Mouse (Mus musculus): ENCODE measurements at regions not wholly inside any gene's neighbourhood (a gene's known extent, or its start where the extent isn't known, plus 50 kb on each side); places are given as distances from the start of the nearest gene placed in this dataset.

DNA sequence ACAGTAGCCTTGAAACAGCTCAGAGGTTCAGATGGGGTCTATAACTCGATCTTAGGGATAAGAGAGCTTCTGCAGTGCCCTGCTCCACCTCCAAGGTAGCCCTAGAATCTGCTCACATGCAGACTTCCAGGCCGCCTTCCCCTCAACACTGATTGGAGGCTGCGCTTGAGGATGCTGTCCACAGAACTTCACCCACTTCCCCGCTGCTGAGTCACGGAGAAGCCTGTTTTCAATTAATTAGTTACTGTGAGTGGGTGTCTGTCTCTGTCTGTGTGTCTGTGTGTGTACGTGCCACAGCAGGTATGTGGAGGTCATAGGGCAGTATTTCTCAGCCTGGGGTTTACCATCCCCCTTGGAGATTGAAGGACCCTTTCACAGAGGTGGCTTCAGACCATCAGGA is 128.2 kb downstream of the Asb1 start:
- Histone ChIP-seq H3K4me3 (replicated peaks; ENCODE audit: low read depth, low read length) (no peak overlapping the region), H3K4me1 (replicated peaks; ENCODE audit: insufficient read depth, low read length) (0 out of 2 replicates have a peak, but pooled peaks cover 7% of the 10 kb centered on the region), H3K9ac (ENCODE audit: low read depth, low read length) (no peak overlapping the region), H3K4me2 (ENCODE audit: low read length) (no peak overlapping the region), H3K27ac (no peak overlapping the region), H3K9me3 (replicated peaks; ENCODE audit: low read length) (no peaks in the 10 kb centered on the region), H3K36me3 (ENCODE audit: insufficient read depth, low read length) (no peaks in the 10 kb centered on the region), H3K27me3 (ENCODE audit: insufficient read depth, low read length) (no peaks in the 10 kb centered on the region)
- no peak for TF ChIP-seq CTCF (IDR thresholded peaks at IDR 0.05; ENCODE audit: low read depth)
- 58% methylated on average over 6 of the region's 6 CpGs for WGBS
- no peak for ATAC-seq (replicated peaks; ENCODE audit: low FRiP score, low read depth)
- DNase-seq (ENCODE audit: low spot score), result no peak

DNA sequence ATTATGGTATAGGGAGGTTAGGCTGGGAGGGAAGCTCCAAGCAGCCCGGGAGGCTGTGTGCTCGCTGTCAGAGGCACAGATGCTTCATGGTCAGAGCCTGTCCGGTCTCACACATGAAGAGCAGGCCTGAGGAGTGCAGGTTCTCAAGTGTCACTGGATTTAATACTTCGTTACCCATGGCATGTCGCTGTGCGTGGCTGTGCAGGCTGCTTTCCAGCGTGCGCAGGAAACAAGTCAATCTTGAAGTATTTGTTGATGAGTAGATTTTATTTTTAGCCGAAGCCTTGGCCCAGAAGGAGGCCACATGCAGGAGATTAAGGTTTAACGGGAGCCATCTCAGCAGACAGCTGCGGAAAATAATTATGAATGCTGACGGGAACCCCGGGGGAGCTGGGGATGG is 130.3 kb upstream of the Twist2 start:
- no peak overlapping the region for H3K4me2 ChIP-seq (ENCODE audit: low read length)
- H3K9me3 ChIP-seq (replicated peaks; ENCODE audit: low read length), result no peaks in the 10 kb centered on the region
- DNase-seq (ENCODE audit: low spot score) (peak; percentile 64), ATAC-seq (replicated peaks; ENCODE audit: low FRiP score, low read depth) (0 out of 2 replicates have a peak, but pooled peaks have one; percentile 33)
- H3K27ac ChIP-seq, result no peak overlapping the region
- H3K4me3 ChIP-seq (replicated peaks; ENCODE audit: low read depth, low read length), result no peak overlapping the region
- no peak for TF ChIP-seq CTCF (IDR thresholded peaks at IDR 0.05; ENCODE audit: low read depth)
- H3K27me3 ChIP-seq (ENCODE audit: insufficient read depth, low read length), result no peaks in the 10 kb centered on the region
- 21% methylated on average over 13 of the region's 13 CpGs for WGBS
- no peak overlapping the region for H3K9ac ChIP-seq (ENCODE audit: low read depth, low read length)
- 0 out of 2 replicates have a peak, but pooled peaks cover 7% of the 10 kb centered on the region for H3K4me1 ChIP-seq (replicated peaks; ENCODE audit: insufficient read depth, low read length)
- H3K36me3 ChIP-seq (ENCODE audit: insufficient read depth, low read length), result no peaks in the 10 kb centered on the region

DNA sequence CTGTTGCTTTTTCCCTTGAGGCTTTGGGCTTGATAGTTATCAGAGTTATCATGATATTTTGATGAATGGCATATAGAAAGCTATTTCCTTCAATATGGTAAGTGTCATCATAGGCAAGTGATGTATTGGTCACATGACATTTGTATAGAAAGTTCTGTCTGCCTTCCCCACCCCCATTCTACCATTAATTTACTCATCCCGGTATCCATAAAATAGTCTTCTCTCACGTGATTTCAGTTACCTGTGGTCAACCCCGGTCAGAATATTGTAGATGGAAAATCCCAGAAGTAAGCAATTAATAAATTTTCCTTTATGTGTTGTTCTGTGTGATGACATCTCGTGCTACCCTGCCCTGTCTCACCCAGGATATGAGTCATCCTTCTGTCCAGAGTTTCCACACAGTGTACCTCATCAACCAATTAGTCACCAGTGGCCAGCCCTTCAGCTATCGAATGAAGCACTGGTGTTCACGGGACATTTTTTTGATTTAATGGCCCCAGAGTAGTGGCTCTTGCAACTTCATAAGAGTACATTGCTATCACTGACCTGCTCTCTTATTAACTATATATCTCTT is 127.1 kb upstream of the Twist2 start:
- Histone ChIP-seq H3K4me1 (replicated peaks; ENCODE audit: insufficient read depth, low read length) (0 out of 2 replicates have a peak, but pooled peaks cover 7% of the 10 kb centered on the region), H3K36me3 (ENCODE audit: insufficient read depth, low read length) (no peaks in the 10 kb centered on the region), H3K27ac (no peak overlapping the region), H3K9me3 (replicated peaks; ENCODE audit: low read length) (no peaks in the 10 kb centered on the region), H3K4me3 (replicated peaks; ENCODE audit: low read depth, low read length) (no peak overlapping the region), H3K27me3 (ENCODE audit: insufficient read depth, low read length) (no peaks in the 10 kb centered on the region), H3K4me2 (ENCODE audit: low read length) (no peak overlapping the region), H3K9ac (ENCODE audit: low read depth, low read length) (no peak overlapping the region)
- ATAC-seq (replicated peaks; ENCODE audit: low FRiP score, low read depth), result no peak
- no peak for TF ChIP-seq CTCF (IDR thresholded peaks at IDR 0.05; ENCODE audit: low read depth)
- 85% methylated on average over 6 of the region's 6 CpGs for WGBS
- DNase-seq (ENCODE audit: low spot score), result no peak

DNA sequence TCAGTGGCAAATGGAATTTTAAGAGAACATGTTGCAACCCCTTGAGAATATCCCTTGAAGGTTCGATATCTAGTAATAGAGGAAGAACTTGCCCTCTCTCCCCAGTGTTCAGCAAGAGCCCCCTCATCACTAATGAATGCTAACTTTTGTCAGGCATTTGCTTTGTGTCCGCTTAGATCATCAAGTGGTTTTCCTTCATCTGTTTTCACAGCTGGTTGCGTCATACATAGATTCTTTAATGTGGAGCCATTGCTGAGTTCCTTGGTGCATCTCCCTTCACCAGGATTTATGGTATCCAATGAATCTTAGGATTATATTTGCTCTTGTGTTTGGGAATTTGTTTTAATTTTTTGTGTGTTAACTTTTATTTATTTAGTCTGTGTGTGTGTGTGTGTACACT is 124.2 kb upstream of the Twist2 start:
- peak; percentile 28 for DNase-seq (ENCODE audit: low spot score)
- ATAC-seq (replicated peaks; ENCODE audit: low FRiP score, low read depth), result no peak
- no peak for TF ChIP-seq CTCF (IDR thresholded peaks at IDR 0.05; ENCODE audit: low read depth)

DNA sequence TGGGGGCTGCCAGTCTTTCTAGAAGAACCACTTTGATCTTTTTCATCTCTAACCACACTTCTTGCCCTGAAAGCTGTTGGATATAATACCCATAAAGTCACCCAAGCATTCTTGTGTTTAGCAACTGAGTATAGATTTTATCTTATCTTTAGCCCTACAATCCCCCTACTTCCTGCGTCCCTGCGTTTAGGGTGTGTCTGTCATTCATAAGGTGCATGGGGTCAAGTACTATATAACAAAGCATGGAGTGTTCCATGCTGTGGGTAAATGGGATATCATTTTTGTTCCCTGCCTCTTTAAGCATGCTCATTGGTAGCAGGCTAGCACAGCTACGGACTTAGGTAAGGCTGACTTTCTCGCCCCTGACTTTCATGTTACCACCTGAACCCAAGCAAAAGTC is 122.5 kb upstream of the Twist2 start:
- H3K27ac ChIP-seq, result no peak overlapping the region
- H3K4me2 ChIP-seq (ENCODE audit: low read length), result no peak overlapping the region
- no peaks in the 10 kb centered on the region for H3K36me3 ChIP-seq (ENCODE audit: insufficient read depth, low read length)
- ATAC-seq (replicated peaks; ENCODE audit: low FRiP score, low read depth) (no peak), DNase-seq (ENCODE audit: low spot score) (no peak)
- no peak overlapping the region for H3K9ac ChIP-seq (ENCODE audit: low read depth, low read length)
- no peak overlapping the region for H3K4me3 ChIP-seq (replicated peaks; ENCODE audit: low read depth, low read length)
- no peak for TF ChIP-seq CTCF (IDR thresholded peaks at IDR 0.05; ENCODE audit: low read depth)
- H3K9me3 ChIP-seq (replicated peaks; ENCODE audit: low read length), result no peaks in the 10 kb centered on the region
- H3K4me1 ChIP-seq (replicated peaks; ENCODE audit: insufficient read depth, low read length), result no peaks in the 10 kb centered on the region
- no peaks in the 10 kb centered on the region for H3K27me3 ChIP-seq (ENCODE audit: insufficient read depth, low read length)
- 54% methylated on average over 4 of the region's 4 CpGs for WGBS

More for the DNA sequence above, 124.2 kb upstream of the Twist2 start:
- H3K9ac ChIP-seq (ENCODE audit: low read depth, low read length), result no peak overlapping the region
- 67% methylated on average over 3 of the region's 3 CpGs for WGBS
- H3K27me3 ChIP-seq (ENCODE audit: insufficient read depth, low read length), result no peaks in the 10 kb centered on the region
- H3K36me3 ChIP-seq (ENCODE audit: insufficient read depth, low read length), result no peaks in the 10 kb centered on the region
- H3K9me3 ChIP-seq (replicated peaks; ENCODE audit: low read length), result no peaks in the 10 kb centered on the region
- no peak overlapping the region for H3K4me2 ChIP-seq (ENCODE audit: low read length)
- no peak overlapping the region for H3K27ac ChIP-seq
- H3K4me1 ChIP-seq (replicated peaks; ENCODE audit: insufficient read depth, low read length), result no peaks in the 10 kb centered on the region
- H3K4me3 ChIP-seq (replicated peaks; ENCODE audit: low read depth, low read length), result no peak overlapping the region

DNA sequence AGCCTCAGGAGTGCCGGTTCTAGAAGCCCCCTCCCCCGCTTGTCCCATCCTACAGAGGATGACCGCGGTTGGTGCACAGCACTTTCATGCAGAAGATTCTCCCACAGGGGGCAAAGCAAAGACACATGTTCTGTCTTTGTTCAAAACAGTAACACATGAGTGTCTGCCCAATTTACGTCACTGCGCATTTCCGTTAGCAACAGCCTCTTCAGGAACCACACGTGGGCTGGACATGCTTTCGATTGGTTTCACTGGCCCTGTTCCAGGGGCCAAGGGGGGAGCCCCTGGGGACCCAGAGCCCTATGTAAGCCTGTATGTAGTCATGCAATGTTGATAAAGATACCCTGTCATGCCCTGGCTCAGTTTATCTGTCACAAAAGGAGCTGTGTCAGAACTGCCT is 116.2 kb upstream of the Twist2 start:
- 54% methylated on average over 9 of the region's 9 CpGs for WGBS
- Histone ChIP-seq H3K9ac (ENCODE audit: low read depth, low read length) (no peak overlapping the region), H3K36me3 (ENCODE audit: insufficient read depth, low read length) (no peaks in the 10 kb centered on the region), H3K4me2 (ENCODE audit: low read length) (no peak overlapping the region), H3K27ac (no peak overlapping the region), H3K4me1 (replicated peaks; ENCODE audit: insufficient read depth, low read length) (0 out of 2 replicates have a peak, but pooled peaks cover 5% of the 10 kb centered on the region), H3K4me3 (replicated peaks; ENCODE audit: low read depth, low read length) (no peak overlapping the region), H3K9me3 (replicated peaks; ENCODE audit: low read length) (no peaks in the 10 kb centered on the region), H3K27me3 (ENCODE audit: insufficient read depth, low read length) (no peaks in the 10 kb centered on the region)
- no peak for ATAC-seq (replicated peaks; ENCODE audit: low FRiP score, low read depth)
- DNase-seq (ENCODE audit: low spot score), result no peak
- no peak for TF ChIP-seq CTCF (IDR thresholded peaks at IDR 0.05; ENCODE audit: low read depth)

DNA sequence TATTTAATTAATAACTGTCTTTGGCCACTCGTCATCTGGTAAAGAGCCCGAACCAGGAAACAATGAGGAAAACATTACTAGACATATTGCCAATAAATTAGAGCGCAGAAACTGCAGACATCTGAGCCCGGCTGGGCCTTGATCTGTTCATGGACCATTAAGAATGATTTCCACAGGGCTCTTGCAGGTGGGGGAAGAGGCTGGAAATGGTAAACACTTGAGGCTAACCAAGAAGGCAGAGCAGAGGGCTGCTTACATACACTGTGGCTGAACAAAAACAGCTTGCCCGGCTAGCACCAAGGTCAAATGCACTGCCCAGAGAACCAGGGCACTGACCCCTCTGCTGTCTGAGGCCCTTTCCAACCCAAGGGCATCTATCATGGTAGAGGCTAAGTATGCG is 115.5 kb upstream of the Twist2 start:
- TF ChIP-seq CTCF (IDR thresholded peaks at IDR 0.05; ENCODE audit: low read depth), result no peak
- DNase-seq (ENCODE audit: low spot score) (peak; percentile 70), ATAC-seq (replicated peaks; ENCODE audit: low FRiP score, low read depth) (no peak)
- Histone ChIP-seq H3K9ac (ENCODE audit: low read depth, low read length) (no peak overlapping the region), H3K27ac (no peak overlapping the region), H3K9me3 (replicated peaks; ENCODE audit: low read length) (no peaks in the 10 kb centered on the region), H3K4me3 (replicated peaks; ENCODE audit: low read depth, low read length) (no peak overlapping the region), H3K4me1 (replicated peaks; ENCODE audit: insufficient read depth, low read length) (0 out of 2 replicates have a peak, but pooled peaks cover 5% of the 10 kb centered on the region), H3K4me2 (ENCODE audit: low read length) (no peak overlapping the region), H3K36me3 (ENCODE audit: insufficient read depth, low read length) (no peaks in the 10 kb centered on the region), H3K27me3 (ENCODE audit: insufficient read depth, low read length) (no peaks in the 10 kb centered on the region)
- WGBS, result 25% methylated on average over 6 of the region's 6 CpGs

All from kidney, postnatal 0 days (tissue).